In genomic region chr4:123254617-123255016, GRCm38 (mm10) we compare ENCODE assay signal across 9 mouse cellular contexts. TPM values are rescaled to one million over a fixed set of nuclear protein-coding genes. Genes with fewer than 3 reads are reported as not detected.
DNase-seq lines count a peak whose midpoint lies in the region; ATAC-seq and TF ChIP-seq lines count a peak whose summit lies in the region.
"Had no signal": no experiment of that assay in that cellular context is flagged by ENCODE, and none has a peak within 500 bp of the region (broad histone marks: within the 10 kb centered on the region; RNA-seq: fewer than 3 reads in every experiment).

No protein-coding gene starts in this region.

- no peak overlapping the region for H3K4me2 ChIP-seq in embryonic facial prominence, embryonic 11.5 days (ENCODE audit: low read depth, low read length)
- H3K4me2 ChIP-seq in liver, embryonic 14.5 days (ENCODE audit: low read depth) = no peak overlapping the region
- no peak overlapping the region for H3K4me2 ChIP-seq in liver, embryonic 12.5 days
- H3K4me2 ChIP-seq: limb, embryonic 12.5 days had no signal

- H3K27ac ChIP-seq in embryonic facial prominence, embryonic 11.5 days (replicated peaks; ENCODE audit: low read depth, low read length) = no peak overlapping the region
- no peak overlapping the region for H3K27ac ChIP-seq in embryonic facial prominence, embryonic 10.5 days (replicated peaks)
- no peak overlapping the region for H3K27ac ChIP-seq in liver, embryonic 14.5 days
- H3K27ac ChIP-seq in liver, embryonic 12.5 days = no peak overlapping the region
- H3K27ac ChIP-seq: limb, embryonic 12.5 days had no signal

- DNase-seq in embryonic facial prominence, embryonic 11.5 days (ENCODE audit: low spot score) = peak; percentile 81
- no peak for DNase-seq in embryonic facial prominence, embryonic 10.5 days (ENCODE audit: low spot score)
- DNase-seq in liver, embryonic 14.5 days (ENCODE audit: low read depth in 3 of 3, low spot score in 3 of 3) = peak; percentile 24 to 42 (median 31)
- DNase-seq in embryo, embryonic 11 days = peak; percentile 72
- peak; percentile 64 for DNase-seq in lung, postnatal 25 days (ENCODE audit: low spot score)
- DNase-seq in spleen, postnatal 4 days (ENCODE audit: low spot score in 2 of 2) = no peak
- no peak for DNase-seq in layer of hippocampus, postnatal 10 days (ENCODE audit: low spot score in 2 of 2)

- TF ChIP-seq CTCF in liver, embryonic 14.5 days (IDR thresholded peaks at IDR 0.05; ENCODE audit: low read depth) = peak; percentile 69

- H3K4me1 ChIP-seq in embryonic facial prominence, embryonic 11.5 days (ENCODE audit: control insufficient read depth, insufficient read depth, low read length) = no peaks in the 10 kb centered on the region
- peaks cover 12% of the 10 kb centered on the region for H3K4me1 ChIP-seq in embryonic facial prominence, embryonic 10.5 days
- no peaks in the 10 kb centered on the region for H3K4me1 ChIP-seq in liver, embryonic 14.5 days (replicated peaks; ENCODE audit: control insufficient read depth in 2 of 2, insufficient read depth in 2 of 2, low read length in 1 of 2)
- H3K4me1 ChIP-seq in liver, embryonic 12.5 days = no peaks in the 10 kb centered on the region
- H3K4me1 ChIP-seq: limb, embryonic 12.5 days had no signal

- no peaks in the 10 kb centered on the region for H3K9me3 ChIP-seq in embryonic facial prominence, embryonic 11.5 days (replicated peaks; ENCODE audit: control insufficient read depth, low read length)
- H3K9me3 ChIP-seq in embryonic facial prominence, embryonic 10.5 days = no peaks in the 10 kb centered on the region
- no peaks in the 10 kb centered on the region for H3K9me3 ChIP-seq in liver, embryonic 14.5 days (ENCODE audit: control insufficient read depth, low read length)
- no peaks in the 10 kb centered on the region for H3K9me3 ChIP-seq in liver, embryonic 12.5 days (replicated peaks)
- H3K9me3 ChIP-seq: limb, embryonic 12.5 days had no signal

- no peaks in the 10 kb centered on the region for H3K36me3 ChIP-seq in embryonic facial prominence, embryonic 11.5 days (replicated peaks; ENCODE audit: control insufficient read depth, insufficient read depth, low read depth, low read length)
- no peaks in the 10 kb centered on the region for H3K36me3 ChIP-seq in embryonic facial prominence, embryonic 10.5 days (replicated peaks)
- no peaks in the 10 kb centered on the region for H3K36me3 ChIP-seq in liver, embryonic 14.5 days (replicated peaks; ENCODE audit: control insufficient read depth, insufficient read depth, low read depth)
- H3K36me3 ChIP-seq in liver, embryonic 12.5 days = no peaks in the 10 kb centered on the region
- H3K36me3 ChIP-seq: limb, embryonic 12.5 days had no signal

- H3K27me3 ChIP-seq in embryonic facial prominence, embryonic 11.5 days (ENCODE audit: control insufficient read depth, insufficient read depth, low read length) = no peaks in the 10 kb centered on the region
- no peaks in the 10 kb centered on the region for H3K27me3 ChIP-seq in embryonic facial prominence, embryonic 10.5 days (replicated peaks; ENCODE audit: low read depth, poor library complexity, severe bottlenecking)
- no peaks in the 10 kb centered on the region for H3K27me3 ChIP-seq in liver, embryonic 14.5 days (ENCODE audit: control insufficient read depth, insufficient read depth, low read length)
- H3K27me3 ChIP-seq in liver, embryonic 12.5 days (replicated peaks) = peaks cover 13% of the 10 kb centered on the region
- H3K27me3 ChIP-seq: limb, embryonic 12.5 days had no signal

- 23% methylated on average over 5 of the region's 5 CpGs for WGBS in embryonic facial prominence, embryonic 11.5 days
- WGBS in embryonic facial prominence, embryonic 10.5 days = 30% methylated on average over 5 of the region's 5 CpGs
- 15% methylated on average over 5 of the region's 5 CpGs for WGBS in liver, embryonic 14.5 days (ENCODE audit: insufficient replicate concordance)
- WGBS in liver, embryonic 12.5 days (ENCODE audit: insufficient replicate concordance) = 17% methylated on average over 5 of the region's 5 CpGs

- H3K4me3 ChIP-seq in embryonic facial prominence, embryonic 11.5 days (ENCODE audit: low read depth, low read length) = no peak overlapping the region
- H3K4me3 ChIP-seq in embryonic facial prominence, embryonic 10.5 days = no peak overlapping the region
- no peak overlapping the region for H3K4me3 ChIP-seq in liver, embryonic 14.5 days (ENCODE audit: insufficient read depth in 1 of 2, low read depth in 2 of 2, low read length in 2 of 2)
- no peak overlapping the region for H3K4me3 ChIP-seq in liver, embryonic 12.5 days
- H3K4me3 ChIP-seq: limb, embryonic 12.5 days had no signal

- TF ChIP-seq EP300 in liver, embryonic 14.5 days (IDR thresholded peaks at IDR 0.05; ENCODE audit: low read depth) = no peak

- ATAC-seq in embryonic facial prominence, embryonic 11.5 days (replicated peaks; ENCODE audit: insufficient number of reproducible peaks, low FRiP score, low TSS enrichment, low read depth) = no peak
- no peak for ATAC-seq in liver, embryonic 14.5 days (ENCODE audit: insufficient read depth)
- ATAC-seq in liver, embryonic 12.5 days = no peak

- H3K9ac ChIP-seq in embryonic facial prominence, embryonic 11.5 days (replicated peaks; ENCODE audit: low read length) = no peak overlapping the region
- H3K9ac ChIP-seq in liver, embryonic 14.5 days (replicated peaks) = no peak overlapping the region
- H3K9ac ChIP-seq in liver, embryonic 12.5 days = no peak overlapping the region
- H3K9ac ChIP-seq: limb, embryonic 12.5 days had no signal

RNA-seq across cellular contexts. Expression of gene Pabpc4, which starts 7.5 kb away (rescaled TPM):
- polyA plus RNA-seq in embryonic facial prominence, embryonic 11.5 days (2014; fragmentation: Nextera tagmentation; extraction: Ambion mirVana) = 43.0 and 44.0 TPM in 2 replicates
- polyA plus RNA-seq in embryonic facial prominence, embryonic 10.5 days (2016; fragmentation: Nextera tagmentation; extraction: Ambion mirVana) = 54.9 and 59.4 TPM in 2 replicates
- 209 and 244 TPM in 2 replicates for polyA plus RNA-seq in liver, embryonic 14.5 days (2012; rRNA removed)
- 101 and 112 TPM in 2 replicates for polyA plus RNA-seq in liver, embryonic 14.5 days (2014; fragmentation: Nextera tagmentation; extraction: Ambion mirVana)
- polyA plus RNA-seq in liver, embryonic 12.5 days (2016; fragmentation: Nextera tagmentation; extraction: Ambion mirVana) = 110 and 112 TPM in 2 replicates
- 10 to 100 TPM; 47.0 to 49.9 TPM for total RNA-seq in layer of hippocampus, postnatal 10 days (2021)

RNA-seq across cellular contexts. Expression of gene Heyl, which starts 21.3 kb away (rescaled TPM):
- 8.0 and 8.1 TPM in 2 replicates for polyA plus RNA-seq in embryonic facial prominence, embryonic 11.5 days (2014; fragmentation: Nextera tagmentation; extraction: Ambion mirVana)
- polyA plus RNA-seq in embryonic facial prominence, embryonic 10.5 days (2016; fragmentation: Nextera tagmentation; extraction: Ambion mirVana) = 13.4 and 13.5 TPM in 2 replicates
- polyA plus RNA-seq in liver, embryonic 14.5 days (2012; rRNA removed) = 0.29 and 0.42 TPM in 2 replicates
- 0.46 and 0.62 TPM in 2 replicates for polyA plus RNA-seq in liver, embryonic 14.5 days (2014; fragmentation: Nextera tagmentation; extraction: Ambion mirVana)
- polyA plus RNA-seq in liver, embryonic 12.5 days (2016; fragmentation: Nextera tagmentation; extraction: Ambion mirVana) = 0.83 and 1.2 TPM in 2 replicates
- 1 to 10 TPM; 7.3 to 8.5 TPM for total RNA-seq in layer of hippocampus, postnatal 10 days (2021)

RNA-seq across cellular contexts. Expression of gene Nt5c1a, which starts 53.3 kb away (rescaled TPM):
- polyA plus RNA-seq in embryonic facial prominence, embryonic 11.5 days (2014; fragmentation: Nextera tagmentation; extraction: Ambion mirVana) = not detected in 2 replicates
- polyA plus RNA-seq in embryonic facial prominence, embryonic 10.5 days (2016; fragmentation: Nextera tagmentation; extraction: Ambion mirVana) = not detected in 2 replicates
- polyA plus RNA-seq in liver, embryonic 14.5 days (2012; rRNA removed) = not detected in 2 replicates
- not detected in 2 replicates for polyA plus RNA-seq in liver, embryonic 14.5 days (2014; fragmentation: Nextera tagmentation; extraction: Ambion mirVana)
- polyA plus RNA-seq in liver, embryonic 12.5 days (2016; fragmentation: Nextera tagmentation; extraction: Ambion mirVana) = not detected in 2 replicates
- 1 to 10 TPM; 6.9 to 7.4 TPM for total RNA-seq in layer of hippocampus, postnatal 10 days (2021)
- polyA plus RNA-seq: limb, embryonic 12.5 days had no signal

Comparison
In these comparisons a context has a peak if more than half of its experiments do, and no peak if none do; other contexts are left out.
1. DNase-seq: peak in embryonic facial prominence, embryonic 11.5 days (single experiment), liver, embryonic 14.5 days (3 of 3), embryo, embryonic 11 days (single experiment) and lung, postnatal 25 days (single experiment); none in embryonic facial prominence, embryonic 10.5 days (single experiment), spleen, postnatal 4 days (0 of 2) and layer of hippocampus, postnatal 10 days (0 of 2).